Mouse (Mus musculus) liver, embryonic 11.5 days (tissue): Measurements from ENCODE around the gene Pate4. TPM values are rescaled to one million over a fixed set of nuclear protein-coding genes. Genes with fewer than 3 reads are reported as not detected.

Experiments used
- ATAC-seq: fragments of 200-750 bp; cut with Nextera tagmentation; replicated peaks from 2 replicates; pipeline ENCODE4 v1.8.0; 2017; ENCODE audit warnings: moderate number of reproducible peaks, mild to moderate bottlenecking, moderate TSS enrichment, moderate library complexity; ENCODE audit not compliant: low FRiP score
- DNase-seq: peaks from one replicate; pipeline ENCODE4 v3.0.0-alpha.2; 2017; ENCODE audit warnings: low spot score
- H3K27ac ChIP-seq: fragments of 300-500 bp; sonication (generic); 2 replicates; pipeline ENCODE4 v1.5.1; 2014; ENCODE audit warnings: mild to moderate bottlenecking, low read depth, low read length, control low read depth
- H3K27me3 ChIP-seq: fragments of 300-500 bp; sonication (generic); replicated peaks from 2 replicates; pipeline ENCODE4 v1.6.1; 2014; ENCODE audit warnings: low read length, mixed read lengths; ENCODE audit not compliant: control insufficient read depth, insufficient read depth
- H3K36me3 ChIP-seq: fragments of 300-500 bp; sonication (generic); 2 replicates; pipeline ENCODE4 v1.6.1; 2014; ENCODE audit warnings: mild to moderate bottlenecking, low read length, moderate library complexity, mixed read lengths; ENCODE audit not compliant: control insufficient read depth, insufficient read depth
- H3K4me1 ChIP-seq: fragments of 300-500 bp; sonication (generic); replicated peaks from 2 replicates; pipeline ENCODE4 v1.6.1; 2014; ENCODE audit warnings: low read length, mixed read lengths; ENCODE audit not compliant: control insufficient read depth, insufficient read depth
- H3K4me2 ChIP-seq: fragments of 300-500 bp; sonication (generic); 2 replicates; pipeline ENCODE4 v1.6.1; 2014; ENCODE audit warnings: mild to moderate bottlenecking, control low read depth, moderate library complexity
- H3K4me3 ChIP-seq: fragments of 300-500 bp; sonication (generic); 2 replicates; pipeline ENCODE4 v1.5.1; 2014; ENCODE audit warnings: low read depth, low read length, control low read depth
- H3K9ac ChIP-seq: fragments of 300-500 bp; sonication (generic); 2 replicates; pipeline ENCODE4 v1.6.1; 2014; ENCODE audit warnings: low read depth, low read length, control low read depth
- H3K9me3 ChIP-seq: fragments of 300-500 bp; sonication (generic); 2 replicates; pipeline ENCODE4 v1.6.1; 2016; ENCODE audit warnings: low read length, inconsistent platforms, mixed read lengths; ENCODE audit not compliant: control insufficient read depth
- WGBS: fragments of 180-500 bp; shearing (Covaris S2); extraction: QIAGEN DNeasy Blood & Tissue Kit; methylation state at CpG from one replicate; pipeline ENCODE4 v1.1.7; 2014; 5-methylcytosine and 5-hydroxymethylcytosine counted together
- polyA plus RNA-seq: library from polyadenylated mRNA; unstranded; fragments of >200 nt; fragmentation: Nextera tagmentation; extraction: Ambion mirVana; gene quantifications from 2 replicates; pipeline ENCODE4 v1.2.1, GENCODE M21; 2014

Gene Pate4
- polyA plus RNA-seq, 1 experiment from 2014 or later, result 0.21 TPM

- DNase-seq, result peak; percentile 53
Observed at GRCm38 (mm10) chr9:35558257-35559008, 53.3 kb downstream of the Pate4 start, which contains the start of the genes Ddx25 and Pus3. Ddx25 (minus strand) TSS chr9:35558528. Pus3 (plus strand) TSS chr9:35558595.

More at GRCm38 (mm10) chr9:35558257-35559008, 53.3 kb downstream of the Pate4 start, which contains the start of the genes Ddx25 and Pus3:
- H3K36me3 ChIP-seq, result peaks cover 9% of the 10 kb centered on the region
- WGBS, result 1% methylated on average over 58 of the region's 59 CpGs
- peaks cover 5% of the 10 kb centered on the region; the same call in 1 of the 2 replicates for H3K4me1 ChIP-seq
- H3K4me2 ChIP-seq, result peak within 1 kb of the TSS; percentile 75
- H3K9ac ChIP-seq, result peak within 1 kb of the TSS; percentile 80
- H3K9me3 ChIP-seq, result no peaks in the 10 kb centered on the region
- ATAC-seq, result peak; percentile 49
- peak within 1 kb of the TSS; percentile 77 for H3K4me3 ChIP-seq
- H3K27me3 ChIP-seq, result peaks cover 26% of the 10 kb centered on the region
- peak within 1 kb of the TSS; percentile 58; the same call in 1 of the 2 replicates for H3K27ac ChIP-seq

Other genes with a start within 250 kb of the Pate4 start
- gene Cdon, start 190.8 kb downstream of the Pate4 start, polyA plus RNA-seq, result 0.91 and 1.5 TPM in 2 replicates
- gene Gm1113, start 93.7 kb downstream of the Pate4 start, polyA plus RNA-seq, result not detected in 2 replicates
- gene Ddx25, start 53.4 kb downstream of the Pate4 start, polyA plus RNA-seq, result 1.5 and 1.7 TPM in 2 replicates
- gene Pus3, start 53.3 kb downstream of the Pate4 start, polyA plus RNA-seq, result 22.6 and 23.2 TPM in 2 replicates
- gene Pate2, start 41.7 kb downstream of the Pate4 start, polyA plus RNA-seq, result 0.16 TPM in 1 of 2 replicates, not detected in the other
- 12.8 and 14.1 TPM in 2 replicates for gene Hyls1, start 41.5 kb downstream of the Pate4 start, polyA plus RNA-seq
- gene Pate3, start 36.3 kb upstream of the Pate4 start, polyA plus RNA-seq, result 0.16 TPM in 1 of 2 replicates, not detected in the other
- not detected in 2 replicates for gene Pate1, start 75.4 kb upstream of the Pate4 start, polyA plus RNA-seq
- gene Gm17677, start 129.1 kb upstream of the Pate4 start, polyA plus RNA-seq, result not detected in 2 replicates
- gene Gm17727, start 166.2 kb upstream of the Pate4 start, polyA plus RNA-seq, result not detected in 2 replicates
- gene Gm27235, start 178.2 kb upstream of the Pate4 start, polyA plus RNA-seq, result not detected in 2 replicates
- gene D730048I06Rik, start 178.2 kb upstream of the Pate4 start, polyA plus RNA-seq, result not detected in 2 replicates
- gene 9230110F15Rik, start 232.2 kb upstream of the Pate4 start, polyA plus RNA-seq, result not detected in 2 replicates